Mouse (Mus musculus) mouse embryonic stem cell (cell line): ENCODE data around the gene Nsd2.
"Not testable (repeated sequence)": the region's sequence is repeated elsewhere in the genome, so short reads cannot be mapped to it uniquely, and the experiment has no call there.

Experiments used
- in situ Hi-C, 2 experiments: fragments of 300-500 bp; cut with MboI; formaldehyde crosslinking; loops; 1 replicate in 1 of 2; 3 replicates in 1 of 2; pipeline ENCODE4 v1.14.3; 2019 to 2020; ENCODE audit warnings: low sequenced_read_pairs in 2 of 2, low pct_unique_long_range_greater_than_20kb in 1 of 2, mixed read lengths in 1 of 2; ENCODE audit not compliant: unreplicated experiment in 1 of 2

Gene Nsd2

GRCm38 (mm10) chr5:33919466-33919865 lies 98.9 kb downstream of the Nsd2 start:
- in situ Hi-C loops = no loop called here

DNA sequence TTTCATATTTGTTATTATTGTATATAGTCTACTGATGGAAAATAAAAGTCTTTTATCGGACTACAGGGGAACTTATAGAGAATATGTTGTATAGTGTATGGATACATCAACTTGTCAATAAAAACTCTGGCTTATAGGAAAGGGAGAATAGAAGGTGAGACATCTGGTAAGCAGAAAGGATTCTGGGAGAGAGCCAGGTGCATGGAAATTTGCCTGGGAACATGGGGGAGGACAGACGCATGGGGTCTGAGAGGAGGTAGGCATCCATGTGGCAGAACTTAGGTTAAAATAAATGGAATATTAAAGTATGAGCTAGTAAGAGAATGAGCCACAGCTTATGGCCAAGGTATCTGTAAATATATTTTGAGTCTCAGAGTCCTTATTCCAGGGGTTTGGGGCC lies 99.5 kb downstream of the Nsd2 start:
- in situ Hi-C loops = no loop called here

GRCm38 (mm10) chr5:33920924-33921323 lies 100.4 kb downstream of the Nsd2 start:
- in situ Hi-C loops = no loop called here

GRCm38 (mm10) chr5:33921486-33922235 lies 101.1 kb downstream of the Nsd2 start:
- in situ Hi-C loops = no loop called here

GRCm38 (mm10) chr5:33922566-33922965 lies 102.0 kb downstream of the Nsd2 start:
- in situ Hi-C loops = no loop called here

GRCm38 (mm10) chr5:33926170-33926569 lies 105.6 kb downstream of the Nsd2 start:
- in situ Hi-C loops = no loop called here

GRCm38 (mm10) chr5:33932413-33932812 lies 111.9 kb downstream of the Nsd2 start:
- in situ Hi-C loops = no loop called here

GRCm38 (mm10) chr5:33934081-33934480 lies 113.6 kb downstream of the Nsd2 start:
- in situ Hi-C loops = no loop called here

GRCm38 (mm10) chr5:33934877-33935276 lies 114.4 kb downstream of the Nsd2 start:
- in situ Hi-C loops = no loop called here

- in situ Hi-C loops = no loop called here
Observed at GRCm38 (mm10) chr5:33935700-33936111, 115.2 kb downstream of the Nsd2 start.

GRCm38 (mm10) chr5:33936120-33936707 lies 115.7 kb downstream of the Nsd2 start, which contains the start of gene Nelfa:
Nelfa (minus strand) TSS chr5:33936413.
- in situ Hi-C loops = no loop called here

DNA sequence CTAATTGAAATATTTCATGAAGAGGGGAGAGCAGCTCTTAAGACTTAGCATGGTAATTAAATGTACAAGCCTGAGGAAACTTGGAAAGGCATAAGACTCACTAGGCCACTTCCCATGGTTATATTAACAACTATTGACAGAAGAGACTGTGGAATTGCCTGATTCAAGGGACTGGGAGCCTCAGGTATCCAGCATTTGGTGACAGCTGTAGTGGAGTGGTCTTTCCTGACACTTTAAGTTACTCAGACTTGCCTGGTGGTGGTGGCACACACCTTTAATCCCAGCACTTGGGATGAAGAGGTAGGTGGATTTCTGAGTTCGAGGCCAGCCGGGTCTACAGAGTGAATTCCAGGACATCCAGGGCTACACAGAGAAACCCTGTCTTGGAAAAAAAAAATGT lies 116.7 kb downstream of the Nsd2 start:
- in situ Hi-C loops = no loop called here

- in situ Hi-C loops = no loop called here
Observed at GRCm38 (mm10) chr5:33938448-33938847, 117.9 kb downstream of the Nsd2 start.

DNA sequence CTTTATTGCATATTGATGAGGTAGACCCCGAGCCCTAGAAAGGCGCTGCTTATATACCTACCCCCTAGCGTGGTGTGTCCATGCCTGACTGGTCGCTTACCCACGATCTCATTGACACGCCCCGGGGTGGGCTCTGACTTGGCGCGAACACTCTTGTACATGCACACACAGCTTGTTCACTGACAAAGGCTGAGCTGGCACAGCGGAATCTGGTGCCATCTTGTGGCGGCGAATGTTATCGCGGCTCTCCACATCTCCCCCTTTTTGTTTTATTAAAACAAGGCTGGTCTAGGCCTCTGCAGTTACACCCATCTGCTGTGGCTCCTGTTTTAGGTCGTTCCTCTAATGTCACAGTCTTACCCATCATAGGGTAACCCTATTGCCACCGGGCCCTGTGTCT lies 126.5 kb downstream of the Nsd2 start:
- in situ Hi-C loops = not testable (repeated sequence)
